Mouse (Mus musculus) heart, adult 2 months (tissue): ENCODE data around the gene Hhipl1.
A peak's percentile ranks its signal among the peaks of the same experiment; 100 is the strongest.

Experiments
- CTCF ChIP-seq: fragments of 200-600 bp; IDR thresholded peaks from 2 replicates; pipeline ENCODE4 v1.8.1; 2022; ENCODE audit warnings: antibody characterized with exemption, mild to moderate bottlenecking, moderate library complexity
- EP300 ChIP-seq: fragments of 200-500 bp; IDR thresholded peaks from 2 replicates; pipeline ENCODE4 v1.6.1; 2011; ENCODE audit warnings: low read depth, low read length, control low read depth; ENCODE audit not compliant: insufficient read depth
- POLR2A ChIP-seq: fragments of 200-500 bp; IDR thresholded peaks from 2 replicates; pipeline ENCODE4 v1.6.1; 2011; ENCODE audit warnings: mild to moderate bottlenecking, low read depth, low read length, control low read depth; ENCODE audit not compliant: insufficient read depth

DNA sequence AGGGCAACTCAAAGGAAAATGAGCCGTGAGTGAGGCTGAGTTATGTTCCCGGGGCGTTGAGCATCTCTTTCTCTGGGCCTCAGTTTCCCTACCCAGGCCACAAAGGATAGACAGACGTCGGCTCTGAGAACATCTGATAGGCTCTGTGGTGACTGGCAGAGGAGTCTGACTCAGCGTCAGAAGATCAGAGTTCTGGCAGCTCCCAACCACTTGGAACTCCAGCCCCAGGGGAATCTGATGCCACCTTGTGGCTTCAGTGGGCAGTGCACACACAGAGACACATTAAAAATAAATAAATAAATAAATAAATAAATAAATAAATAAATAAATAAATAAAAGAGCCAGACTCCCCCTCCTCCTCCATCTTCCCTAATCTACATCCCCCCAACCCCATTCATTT, 9.0 kb upstream of the Hhipl1 start:
- TF ChIP-seq POLR2A, result no peak
- TF ChIP-seq CTCF, result peak; percentile 63
- TF ChIP-seq EP300, result no peak
